Mouse (Mus musculus): Measurements from ENCODE around the gene Tmem139. TPM values are rescaled to one million over a fixed set of nuclear protein-coding genes. Genes with fewer than 3 reads are reported as not detected.

Gene Tmem139
- polyA plus RNA-seq, 1 experiment from 2014 or later: not detected

GRCm38 (mm10) chr6:42241311-42242045 lies 20.3 kb upstream of the Tmem139 start:
- ATAC-seq (replicated peaks; ENCODE audit: low FRiP score) (no peak), DNase-seq (ENCODE audit: low spot score) (no peak)
- WGBS: 80% methylated on average over 6 of the region's 6 CpGs
- peaks cover 2% of the 10 kb centered on the region; the same call in 1 of the 2 replicates for H3K27me3 ChIP-seq (ENCODE audit: control insufficient read depth, insufficient read depth, low read length)
- no peak overlapping the region for H3K27ac ChIP-seq (ENCODE audit: low read depth, low read length)
- no peak overlapping the region for H3K4me3 ChIP-seq (ENCODE audit: low read depth, low read length)
- no peak overlapping the region for H3K9ac ChIP-seq (ENCODE audit: low read length)
- no peak overlapping the region for H3K4me2 ChIP-seq (ENCODE audit: low read depth, low read length, severe bottlenecking)
- no peaks in the 10 kb centered on the region for H3K36me3 ChIP-seq (ENCODE audit: control insufficient read depth, insufficient read depth, low read length)
- H3K9me3 ChIP-seq (ENCODE audit: control insufficient read depth, low read length): no peaks in the 10 kb centered on the region
- no peaks in the 10 kb centered on the region; the same call in 1 of the 2 replicates for H3K4me1 ChIP-seq (replicated peaks; ENCODE audit: control insufficient read depth, insufficient read depth, low read length)

DNA sequence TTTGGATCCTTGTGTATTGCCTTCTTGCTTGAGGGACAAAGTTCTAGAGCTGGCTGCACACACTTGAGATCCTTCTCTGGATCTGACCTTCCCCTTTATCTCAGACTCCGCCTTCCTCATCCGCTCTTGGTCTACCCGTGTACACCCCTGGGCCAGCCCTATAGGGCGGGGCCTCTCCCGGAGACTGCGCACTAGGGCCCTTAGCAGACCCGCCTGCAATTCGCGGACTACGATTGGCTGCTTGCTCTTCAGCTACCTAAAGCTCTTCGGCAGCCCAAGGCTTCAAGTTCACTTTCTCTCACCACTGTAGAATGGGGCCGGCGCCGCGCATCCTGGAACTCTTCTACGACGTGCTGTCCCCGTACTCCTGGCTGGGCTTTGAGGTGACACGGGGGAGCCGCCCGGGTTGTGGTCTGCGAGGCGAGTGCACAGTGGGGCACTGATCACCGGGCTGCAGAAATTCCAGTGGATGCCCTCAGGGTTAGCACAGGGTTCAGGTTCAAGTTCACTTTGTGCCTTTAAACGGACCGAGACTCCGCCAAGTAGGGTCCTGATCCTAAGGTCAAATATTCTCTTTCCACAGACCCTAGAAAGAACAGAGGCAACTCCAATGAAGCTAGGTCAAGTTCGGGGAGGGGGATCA lies 15.9 kb upstream of the Tmem139 start, which contains the start of gene Gstk1:
Gene Gstk1 (plus strand): TSS at position 225 of the 643 bp plus-strand sequence.
- Histone ChIP-seq H3K27me3 (ENCODE audit: control insufficient read depth, insufficient read depth, low read length) (peaks cover 7% of the 10 kb centered on the region), H3K9me3 (ENCODE audit: control insufficient read depth, low read length) (no peaks in the 10 kb centered on the region), H3K27ac (ENCODE audit: low read depth, low read length) (no peak within 1 kb of the TSS), H3K9ac (ENCODE audit: low read length) (peak within 1 kb of the TSS; percentile 56; the same call in 1 of the 2 replicates), H3K36me3 (ENCODE audit: control insufficient read depth, insufficient read depth, low read length) (no peaks in the 10 kb centered on the region), H3K4me3 (ENCODE audit: low read depth, low read length) (peak within 1 kb of the TSS; percentile 42), H3K4me1 (replicated peaks; ENCODE audit: control insufficient read depth, insufficient read depth, low read length) (no peaks in the 10 kb centered on the region; the same call in 1 of the 2 replicates), H3K4me2 (ENCODE audit: low read depth, low read length, severe bottlenecking) (peak within 1 kb of the TSS; percentile 56)
- peak; percentile 88 for DNase-seq (ENCODE audit: low spot score)
- WGBS: 3% methylated on average over 28 of the region's 28 CpGs
- ATAC-seq (replicated peaks; ENCODE audit: low FRiP score): peak; percentile 100

DNA sequence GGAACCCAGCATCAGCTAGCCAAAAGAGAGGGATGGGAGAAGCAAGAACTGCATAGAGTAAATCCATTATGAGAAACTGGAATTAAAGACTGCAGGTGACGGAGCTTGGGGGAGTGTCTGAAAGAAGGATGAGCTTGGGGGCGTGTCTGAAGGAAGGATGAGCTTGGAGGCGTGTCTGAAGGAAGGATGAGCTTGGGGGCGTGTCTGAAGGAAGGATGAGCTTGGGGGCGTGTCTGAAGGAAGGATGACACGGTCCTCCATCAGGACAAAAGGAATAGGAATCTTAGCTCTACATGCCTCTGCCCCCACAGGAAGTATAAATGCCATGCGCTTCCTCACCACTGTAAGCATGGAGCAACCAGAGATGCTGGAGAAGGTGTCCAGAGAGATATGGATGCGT lies 14.6 kb upstream of the Tmem139 start:
- 5% methylated on average over 8 of the region's 8 CpGs for WGBS
- Histone ChIP-seq H3K36me3 (ENCODE audit: control insufficient read depth, insufficient read depth, low read length) (no peaks in the 10 kb centered on the region), H3K4me3 (ENCODE audit: low read depth, low read length) (no peak overlapping the region), H3K9me3 (ENCODE audit: control insufficient read depth, low read length) (no peaks in the 10 kb centered on the region), H3K4me1 (replicated peaks; ENCODE audit: control insufficient read depth, insufficient read depth, low read length) (no peaks in the 10 kb centered on the region; the same call in 1 of the 2 replicates), H3K27me3 (ENCODE audit: control insufficient read depth, insufficient read depth, low read length) (peaks cover 7% of the 10 kb centered on the region), H3K4me2 (ENCODE audit: low read depth, low read length, severe bottlenecking) (no peak overlapping the region), H3K9ac (ENCODE audit: low read length) (no peak overlapping the region), H3K27ac (ENCODE audit: low read depth, low read length) (no peak overlapping the region)
- no peak for ATAC-seq (replicated peaks; ENCODE audit: low FRiP score)
- no peak for DNase-seq (ENCODE audit: low spot score)

DNA sequence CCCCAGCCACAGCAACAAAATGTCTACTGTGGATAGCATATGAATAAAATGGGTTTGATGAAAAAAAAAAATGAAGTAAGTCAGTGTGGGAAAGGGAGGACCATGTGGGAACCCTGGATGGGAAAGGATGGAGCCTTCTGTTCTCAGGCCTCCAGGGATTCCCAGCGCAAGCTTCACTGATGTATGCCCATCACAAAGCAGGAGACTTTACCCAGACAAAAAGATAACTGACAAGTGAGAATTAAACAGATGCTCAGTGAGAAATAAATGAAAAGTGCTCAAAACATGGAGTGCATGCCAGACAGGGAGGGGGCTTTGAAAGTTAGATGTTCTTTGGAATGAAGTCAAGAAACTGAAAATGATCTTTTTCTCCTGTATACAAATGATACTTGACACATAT lies 13.8 kb upstream of the Tmem139 start:
- no peak for DNase-seq (ENCODE audit: low spot score)
- ATAC-seq (replicated peaks; ENCODE audit: low FRiP score): no peak
- Histone ChIP-seq H3K4me3 (ENCODE audit: low read depth, low read length) (no peak overlapping the region), H3K27me3 (ENCODE audit: control insufficient read depth, insufficient read depth, low read length) (peaks cover 7% of the 10 kb centered on the region), H3K4me2 (ENCODE audit: low read depth, low read length, severe bottlenecking) (no peak overlapping the region), H3K9me3 (ENCODE audit: control insufficient read depth, low read length) (no peaks in the 10 kb centered on the region), H3K9ac (ENCODE audit: low read length) (no peak overlapping the region), H3K36me3 (ENCODE audit: control insufficient read depth, insufficient read depth, low read length) (no peaks in the 10 kb centered on the region), H3K4me1 (replicated peaks; ENCODE audit: control insufficient read depth, insufficient read depth, low read length) (no peaks in the 10 kb centered on the region; the same call in 1 of the 2 replicates), H3K27ac (ENCODE audit: low read depth, low read length) (no peak overlapping the region)
- 100% methylated on average over 1 of the region's 1 CpGs for WGBS

GRCm38 (mm10) chr6:42251791-42252190 lies 10.0 kb upstream of the Tmem139 start:
- Histone ChIP-seq H3K27ac (ENCODE audit: low read depth, low read length) (no peak overlapping the region), H3K4me1 (replicated peaks; ENCODE audit: control insufficient read depth, insufficient read depth, low read length) (no peaks in the 10 kb centered on the region), H3K4me2 (ENCODE audit: low read depth, low read length, severe bottlenecking) (no peak overlapping the region), H3K4me3 (ENCODE audit: low read depth, low read length) (no peak overlapping the region), H3K27me3 (ENCODE audit: control insufficient read depth, insufficient read depth, low read length) (peaks cover 3% of the 10 kb centered on the region), H3K9ac (ENCODE audit: low read length) (no peak overlapping the region), H3K36me3 (ENCODE audit: control insufficient read depth, insufficient read depth, low read length) (no peaks in the 10 kb centered on the region), H3K9me3 (ENCODE audit: control insufficient read depth, low read length) (no peaks in the 10 kb centered on the region)
- no peak for DNase-seq (ENCODE audit: low spot score)
- WGBS: 88% methylated on average over 4 of the region's 4 CpGs
- no peak for ATAC-seq (replicated peaks; ENCODE audit: low FRiP score)

- no peaks in the 10 kb centered on the region for H3K27me3 ChIP-seq (ENCODE audit: control insufficient read depth, insufficient read depth, low read length)
- WGBS: 92% methylated on average over 2 of the region's 2 CpGs
- H3K4me2 ChIP-seq (ENCODE audit: low read depth, low read length, severe bottlenecking): no peak overlapping the region
- no peaks in the 10 kb centered on the region for H3K9me3 ChIP-seq (ENCODE audit: control insufficient read depth, low read length)
- no peak for ATAC-seq (replicated peaks; ENCODE audit: low FRiP score)
- no peak overlapping the region for H3K4me3 ChIP-seq (ENCODE audit: low read depth, low read length)
- H3K36me3 ChIP-seq (ENCODE audit: control insufficient read depth, insufficient read depth, low read length): no peaks in the 10 kb centered on the region
- DNase-seq (ENCODE audit: low spot score): no peak
- no peaks in the 10 kb centered on the region for H3K4me1 ChIP-seq (replicated peaks; ENCODE audit: control insufficient read depth, insufficient read depth, low read length)
- no peak overlapping the region for H3K27ac ChIP-seq (ENCODE audit: low read depth, low read length)
- no peak overlapping the region for H3K9ac ChIP-seq (ENCODE audit: low read length)
Observed at GRCm38 (mm10) chr6:42253103-42253502, 8.7 kb upstream of the Tmem139 start.

- Histone ChIP-seq H3K4me1 (replicated peaks; ENCODE audit: control insufficient read depth, insufficient read depth, low read length) (no peaks in the 10 kb centered on the region), H3K4me2 (ENCODE audit: low read depth, low read length, severe bottlenecking) (no peak overlapping the region), H3K9ac (ENCODE audit: low read length) (no peak overlapping the region), H3K4me3 (ENCODE audit: low read depth, low read length) (no peak overlapping the region), H3K9me3 (ENCODE audit: control insufficient read depth, low read length) (no peaks in the 10 kb centered on the region), H3K27me3 (ENCODE audit: control insufficient read depth, insufficient read depth, low read length) (no peaks in the 10 kb centered on the region), H3K27ac (ENCODE audit: low read depth, low read length) (no peak overlapping the region), H3K36me3 (ENCODE audit: control insufficient read depth, insufficient read depth, low read length) (no peaks in the 10 kb centered on the region)
- 21% methylated on average over 11 of the region's 11 CpGs for WGBS
- ATAC-seq (replicated peaks; ENCODE audit: low FRiP score) (peak; percentile 77), DNase-seq (ENCODE audit: low spot score) (peak; percentile 69)
Observed at GRCm38 (mm10) chr6:42257303-42257863, 4.4 kb upstream of the Tmem139 start.

DNA sequence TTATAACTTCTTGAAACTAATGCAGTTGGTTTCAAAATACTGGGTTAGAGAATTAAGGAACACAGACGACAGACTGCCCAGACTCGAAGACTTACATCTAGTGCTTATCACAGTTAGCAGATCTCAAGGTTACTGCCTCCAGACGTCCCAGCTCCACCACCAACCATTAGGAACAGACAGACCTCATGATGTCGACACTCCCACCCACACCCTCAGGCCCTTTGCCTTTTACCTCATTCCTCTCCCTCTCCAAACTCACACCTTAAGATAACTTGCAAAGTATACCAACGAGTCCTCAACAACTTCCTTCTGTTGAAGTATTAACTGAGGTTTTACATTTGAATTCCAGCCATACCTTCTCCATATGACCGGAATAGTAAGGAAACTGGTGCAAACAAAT lies 1.3 kb upstream of the Tmem139 start:
- Histone ChIP-seq H3K9ac (ENCODE audit: low read length) (no peak overlapping the region), H3K4me1 (replicated peaks; ENCODE audit: control insufficient read depth, insufficient read depth, low read length) (no peaks in the 10 kb centered on the region), H3K27ac (ENCODE audit: low read depth, low read length) (no peak overlapping the region), H3K9me3 (ENCODE audit: control insufficient read depth, low read length) (no peaks in the 10 kb centered on the region), H3K27me3 (ENCODE audit: control insufficient read depth, insufficient read depth, low read length) (no peaks in the 10 kb centered on the region), H3K36me3 (ENCODE audit: control insufficient read depth, insufficient read depth, low read length) (no peaks in the 10 kb centered on the region), H3K4me2 (ENCODE audit: low read depth, low read length, severe bottlenecking) (no peak overlapping the region), H3K4me3 (ENCODE audit: low read depth, low read length) (no peak overlapping the region)
- DNase-seq (ENCODE audit: low spot score): no peak
- no peak for ATAC-seq (replicated peaks; ENCODE audit: low FRiP score)
- 73% methylated on average over 6 of the region's 6 CpGs for WGBS

Data from forebrain, embryonic 11.5 days (tissue).